Mouse (Mus musculus) testis, adult 2 months (tissue): ENCODE measurements around the gene Pced1a. TPM values are rescaled to one million over a fixed set of nuclear protein-coding genes. Genes with fewer than 3 reads are reported as not detected.
"Not testable (repeated sequence)": the region's sequence is repeated elsewhere in the genome, so short reads cannot be mapped to it uniquely, and the experiment has no call there.

Experiments used
- H3K27ac ChIP-seq: fragments of 200-500 bp; 2 replicates; pipeline ENCODE4 v1.5.1; 2012; ENCODE audit warnings: low read depth, low read length; ENCODE audit not compliant: control insufficient read depth, insufficient read depth
- H3K27me3 ChIP-seq: fragments of 200-500 bp; 2 replicates; pipeline ENCODE4 v1.6.1; 2012; ENCODE audit warnings: mild to moderate bottlenecking, low read length, moderate library complexity; ENCODE audit not compliant: control insufficient read depth, insufficient read depth
- H3K36me3 ChIP-seq: fragments of 200-500 bp; 2 replicates; pipeline ENCODE4 v1.6.1; 2012; ENCODE audit warnings: mild to moderate bottlenecking, low read length; ENCODE audit not compliant: control insufficient read depth, insufficient read depth
- H3K4me1 ChIP-seq: fragments of 200-500 bp; 2 replicates; pipeline ENCODE4 v1.6.1; 2012; ENCODE audit warnings: low read length; ENCODE audit not compliant: control insufficient read depth, insufficient read depth
- H3K4me3 ChIP-seq: fragments of 200-500 bp; 2 replicates; pipeline ENCODE4 v1.5.1; 2012; ENCODE audit warnings: low read depth, mild to moderate bottlenecking, low read length, moderate library complexity, mixed read lengths; ENCODE audit not compliant: control insufficient read depth
- CTCF ChIP-seq: fragments of 200-500 bp; IDR thresholded peaks from 2 replicates; pipeline ENCODE4 v1.5.1; 2012; ENCODE audit warnings: low read depth, mild to moderate bottlenecking, inconsistent platforms, low read length, moderate library complexity; ENCODE audit not compliant: control insufficient read depth, insufficient read depth, insufficient replicate concordance
- POLR2A ChIP-seq: fragments of 200-500 bp; IDR thresholded peaks from 2 replicates; pipeline ENCODE4 v1.6.1; 2012; ENCODE audit warnings: low read depth, mild to moderate bottlenecking, inconsistent platforms, low read length, moderate library complexity; ENCODE audit not compliant: control insufficient read depth
- polyA plus RNA-seq: library from polyadenylated mRNA; depleted of rRNA; stranded (reverse); fragments of >200 nt; gene quantifications from 2 replicates; pipeline ENCODE4 v1.2.3, GENCODE M21; 2012; rRNA removed

Pced1a gene
- polyA plus RNA-seq, 1 experiment = 48.0 TPM

GRCm38 (mm10) chr2:130388796-130389195 lies 35.7 kb downstream of the Pced1a start:
- Histone ChIP-seq H3K4me1 (no peaks in the 10 kb centered on the region), H3K27me3 (no peaks in the 10 kb centered on the region), H3K27ac (no peak overlapping the region), H3K36me3 (no peaks in the 10 kb centered on the region), H3K4me3 (no peak overlapping the region)
- TF ChIP-seq CTCF (no peak), POLR2A (no peak)

DNA sequence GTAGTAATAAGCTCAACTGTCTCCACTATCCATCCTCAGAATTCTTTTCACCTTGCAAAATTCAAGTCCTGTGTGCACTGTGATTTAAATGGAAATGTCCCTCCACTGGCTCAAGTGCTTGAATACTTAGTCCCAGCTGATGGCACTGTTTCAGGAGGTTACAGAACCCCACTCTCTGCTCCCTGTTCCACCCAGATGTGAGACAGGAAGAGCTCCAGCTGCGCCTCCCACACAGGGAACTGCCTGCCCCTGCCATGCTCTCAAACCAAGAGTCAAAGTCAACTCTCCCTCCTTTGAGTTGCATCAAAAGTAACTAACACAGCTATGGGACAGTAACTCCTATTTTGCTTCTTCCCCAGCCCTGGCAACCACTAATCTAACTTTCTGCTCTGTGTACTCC lies 38.3 kb downstream of the Pced1a start:
- Histone ChIP-seq H3K27me3 (no peaks in the 10 kb centered on the region), H3K4me3 (no peak overlapping the region), H3K36me3 (no peaks in the 10 kb centered on the region), H3K27ac (no peak overlapping the region), H3K4me1 (no peaks in the 10 kb centered on the region)
- TF ChIP-seq CTCF (no peak), POLR2A (no peak)

GRCm38 (mm10) chr2:130383895-130384294 lies 40.6 kb downstream of the Pced1a start:
- no peak for TF ChIP-seq CTCF
- H3K27ac ChIP-seq = no peak overlapping the region
- H3K27me3 ChIP-seq = no peaks in the 10 kb centered on the region
- H3K4me3 ChIP-seq = no peak overlapping the region
- no peaks in the 10 kb centered on the region for H3K36me3 ChIP-seq
- H3K4me1 ChIP-seq = no peaks in the 10 kb centered on the region

DNA sequence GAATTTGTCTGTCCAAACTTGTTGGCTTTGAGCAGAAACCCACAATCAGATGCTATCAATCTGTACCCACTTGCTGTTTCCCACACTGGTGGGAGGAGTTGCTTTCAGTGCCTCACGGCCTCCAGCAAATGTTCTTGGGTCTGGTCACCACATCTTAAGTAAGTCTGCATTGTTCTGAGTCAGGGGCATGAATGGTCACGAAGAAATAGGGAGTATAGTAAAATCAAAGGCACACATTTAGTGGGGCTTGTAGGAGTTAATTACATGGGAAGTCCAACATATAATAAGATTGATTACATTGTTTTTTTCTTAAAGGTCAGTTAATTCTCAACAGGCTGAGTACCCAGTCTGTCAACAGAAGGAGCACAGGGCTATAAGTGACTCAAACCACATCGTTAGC lies 41.3 kb downstream of the Pced1a start:
- no peaks in the 10 kb centered on the region for H3K27me3 ChIP-seq
- TF ChIP-seq POLR2A = no peak
- no peak for TF ChIP-seq CTCF
- H3K36me3 ChIP-seq = no peaks in the 10 kb centered on the region
- no peak overlapping the region for H3K4me3 ChIP-seq
- no peak overlapping the region for H3K27ac ChIP-seq
- H3K4me1 ChIP-seq = no peaks in the 10 kb centered on the region

DNA sequence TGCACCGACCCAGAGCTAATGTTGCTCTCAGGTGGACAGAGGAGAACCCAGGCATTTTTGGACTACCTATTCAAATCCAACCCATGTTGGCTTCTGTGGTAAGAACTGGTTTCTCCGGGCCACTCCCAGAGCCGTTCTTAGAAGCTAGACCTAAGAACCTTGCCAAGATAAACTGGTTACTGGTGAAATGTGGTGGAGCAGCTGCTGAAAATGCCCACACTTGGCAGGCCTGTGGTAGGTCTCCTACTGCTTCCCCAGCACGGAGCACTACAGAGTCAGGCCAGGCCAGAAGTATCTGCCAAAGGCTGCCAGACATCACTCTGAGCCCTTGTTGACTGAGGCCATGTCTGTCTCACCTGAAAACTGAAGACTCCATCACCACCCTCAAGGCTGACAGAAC lies 49.5 kb downstream of the Pced1a start:
- H3K27ac ChIP-seq = no peak overlapping the region
- TF ChIP-seq CTCF (no peak), POLR2A (no peak)

DNA sequence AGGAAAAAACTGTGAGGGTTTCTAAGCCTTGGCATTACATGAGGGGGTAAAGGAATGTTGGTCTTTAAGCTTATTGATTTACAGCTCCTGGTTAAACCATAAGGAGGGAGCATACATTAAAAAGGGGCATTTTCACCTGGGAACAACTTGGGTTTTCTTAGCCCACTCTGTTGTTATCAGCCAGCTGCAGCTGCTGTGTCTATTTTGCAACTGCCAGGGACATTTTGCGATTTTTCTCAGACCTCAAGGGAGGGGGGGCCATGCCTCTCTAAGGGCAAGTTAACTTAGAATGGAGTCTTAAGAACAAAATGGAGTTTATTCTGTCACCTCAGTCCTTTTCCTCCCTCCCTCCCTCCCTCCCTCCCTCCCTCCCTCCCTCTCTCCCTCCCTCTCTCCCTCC lies 51.5 kb downstream of the Pced1a start:
- not testable (repeated sequence) for H3K4me3 ChIP-seq, H3K4me1 ChIP-seq, H3K27ac ChIP-seq, H3K36me3 ChIP-seq, H3K27me3 ChIP-seq

More for the DNA sequence above, 49.5 kb downstream of the Pced1a start:
- Histone ChIP-seq H3K4me1 (no peaks in the 10 kb centered on the region), H3K36me3 (no peaks in the 10 kb centered on the region), H3K27me3 (no peaks in the 10 kb centered on the region), H3K4me3 (no peak overlapping the region)

DNA sequence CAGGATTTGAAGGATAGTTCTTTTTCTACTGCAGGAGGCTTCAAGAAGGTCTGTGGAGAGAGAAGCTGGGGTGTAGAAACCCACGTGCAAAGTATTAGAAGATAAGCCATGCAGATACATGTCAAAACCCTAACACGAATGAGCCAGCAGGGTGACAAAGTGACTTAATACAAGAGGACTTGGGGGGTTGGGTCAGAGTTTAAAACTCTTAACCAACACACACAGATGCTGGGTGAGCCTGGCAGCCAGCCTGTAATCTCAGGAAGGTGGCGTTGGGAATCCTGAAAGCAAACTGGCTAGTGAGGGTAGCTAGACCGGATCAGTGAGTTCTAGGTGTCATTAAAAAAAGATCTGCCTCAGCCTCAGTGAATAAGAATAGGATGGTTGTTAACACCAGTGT lies 57.1 kb downstream of the Pced1a start:
- H3K27me3 ChIP-seq = no peaks in the 10 kb centered on the region
- TF ChIP-seq CTCF (no peak), POLR2A (no peak)
- H3K36me3 ChIP-seq = no peaks in the 10 kb centered on the region
- peaks cover 9% of the 10 kb centered on the region for H3K4me1 ChIP-seq
- no peak overlapping the region for H3K4me3 ChIP-seq
- no peak overlapping the region for H3K27ac ChIP-seq

Other genes with a start within 250 kb of the Pced1a start
- 102 and 117 TPM in 2 replicates for gene Snrpb, start 245.3 kb downstream of the Pced1a start, polyA plus RNA-seq
- 0.07 and 0.19 TPM in 2 replicates for gene Tmc2, start 229.5 kb downstream of the Pced1a start, polyA plus RNA-seq
- gene Nop56, start 150.3 kb downstream of the Pced1a start, polyA plus RNA-seq = 20.4 and 24.6 TPM in 2 replicates
- 148 and 153 TPM in 2 replicates for gene Idh3b, start 140.2 kb downstream of the Pced1a start, polyA plus RNA-seq
- gene Ebf4, start 129.5 kb downstream of the Pced1a start, polyA plus RNA-seq = 1.9 and 2.4 TPM in 2 replicates
- 73.4 and 89.5 TPM in 2 replicates for gene Cpxm1, start 27.1 kb downstream of the Pced1a start, polyA plus RNA-seq
- gene Gm28372, start 19.5 kb downstream of the Pced1a start, polyA plus RNA-seq = 0.57 and 0.99 TPM in 2 replicates
- gene 1700020A23Rik, start 19.4 kb downstream of the Pced1a start, polyA plus RNA-seq = 316 and 321 TPM in 2 replicates
- gene Tmem239, start 18.2 kb downstream of the Pced1a start, polyA plus RNA-seq = 251 and 255 TPM in 2 replicates
- gene Vps16, start 362 bp downstream of the Pced1a start, polyA plus RNA-seq = 45.6 and 55.8 TPM in 2 replicates
- 11.0 and 11.6 TPM in 2 replicates for gene Ptpra, start 25.6 kb upstream of the Pced1a start, polyA plus RNA-seq
- gene Mrps26, start 139.0 kb upstream of the Pced1a start, polyA plus RNA-seq = 22.4 and 30.2 TPM in 2 replicates
- not detected in 2 replicates for gene Oxt, start 151.5 kb upstream of the Pced1a start, polyA plus RNA-seq
- gene Avp, start 157.9 kb upstream of the Pced1a start, polyA plus RNA-seq = not detected in 2 replicates
- gene Fastkd5, start 205.3 kb upstream of the Pced1a start, polyA plus RNA-seq = 1.2 and 1.6 TPM in 2 replicates
- gene Ubox5, start 205.3 kb upstream of the Pced1a start, polyA plus RNA-seq = 7.7 and 8.0 TPM in 2 replicates
- 3.6 and 4.3 TPM in 2 replicates for gene Lzts3, start 218.1 kb upstream of the Pced1a start, polyA plus RNA-seq
- gene Ddrgk1, start 240.0 kb upstream of the Pced1a start, polyA plus RNA-seq = 31.0 and 37.0 TPM in 2 replicates
- 26.1 and 26.2 TPM in 2 replicates for gene Itpa, start 242.9 kb upstream of the Pced1a start, polyA plus RNA-seq